Mouse (Mus musculus) lung, embryonic 16.5 days (tissue): ENCODE data around the gene H2-Q7. TPM values are rescaled to one million over a fixed set of nuclear protein-coding genes. Genes with fewer than 3 reads are reported as not detected.
"Not testable (repeated sequence)": the region's sequence is repeated elsewhere in the genome, so short reads cannot be mapped to it uniquely, and the experiment has no call there.

ENCODE experiments used
- ATAC-seq: fragments of 200-750 bp; cut with Nextera tagmentation; 2 replicates; pipeline ENCODE4 v1.8.0; 2017; ENCODE audit warnings: low read depth, mild to moderate bottlenecking, moderate library complexity
- H3K27ac ChIP-seq: fragments of 300-500 bp; sonication (generic); 2 replicates; pipeline ENCODE4 v1.5.1; 2014; ENCODE audit warnings: mild to moderate bottlenecking, control low read depth, low read length
- H3K27me3 ChIP-seq: fragments of 300-500 bp; sonication (generic); 2 replicates; pipeline ENCODE4 v1.6.1; 2014; ENCODE audit warnings: low read depth, low read length, mixed read lengths; ENCODE audit not compliant: control insufficient read depth, insufficient read depth
- H3K36me3 ChIP-seq: fragments of 300-500 bp; sonication (generic); 2 replicates; pipeline ENCODE4 v1.6.1; 2014; ENCODE audit warnings: low read length; ENCODE audit not compliant: control insufficient read depth, insufficient read depth
- H3K4me1 ChIP-seq: fragments of 300-500 bp; sonication (generic); replicated peaks from 2 replicates; pipeline ENCODE4 v1.6.1; 2014; ENCODE audit warnings: low read length, mixed read lengths; ENCODE audit not compliant: control insufficient read depth, insufficient read depth
- H3K4me2 ChIP-seq: fragments of 300-500 bp; sonication (generic); 2 replicates; pipeline ENCODE4 v1.6.1; 2014; ENCODE audit warnings: low read depth, low read length, control low read depth
- H3K4me3 ChIP-seq: fragments of 300-500 bp; sonication (generic); 2 replicates; pipeline ENCODE4 v1.5.1; 2014; ENCODE audit warnings: mild to moderate bottlenecking, low read length, control low read depth
- H3K9ac ChIP-seq: fragments of 300-500 bp; sonication (generic); 2 replicates; pipeline ENCODE4 v1.6.1; 2014; ENCODE audit warnings: low read length, control low read depth
- H3K9me3 ChIP-seq: fragments of 300-500 bp; sonication (generic); 2 replicates; pipeline ENCODE4 v1.6.1; 2016; ENCODE audit warnings: low read length; ENCODE audit not compliant: control insufficient read depth
- WGBS: fragments of 180-500 bp; shearing (Covaris S2); extraction: QIAGEN DNeasy Blood & Tissue Kit; methylation state at CpG from one replicate; pipeline ENCODE4 v1.1.7; 2014; 5-methylcytosine and 5-hydroxymethylcytosine counted together
- polyA plus RNA-seq: library from polyadenylated mRNA; unstranded; fragments of >200 nt; fragmentation: Nextera tagmentation; extraction: Ambion mirVana; gene quantifications from 2 replicates; pipeline ENCODE4 v1.2.1, GENCODE M21; 2015

Gene H2-Q7
- polyA plus RNA-seq, 1 experiment from 2014 or later = 5.0 TPM

DNA sequence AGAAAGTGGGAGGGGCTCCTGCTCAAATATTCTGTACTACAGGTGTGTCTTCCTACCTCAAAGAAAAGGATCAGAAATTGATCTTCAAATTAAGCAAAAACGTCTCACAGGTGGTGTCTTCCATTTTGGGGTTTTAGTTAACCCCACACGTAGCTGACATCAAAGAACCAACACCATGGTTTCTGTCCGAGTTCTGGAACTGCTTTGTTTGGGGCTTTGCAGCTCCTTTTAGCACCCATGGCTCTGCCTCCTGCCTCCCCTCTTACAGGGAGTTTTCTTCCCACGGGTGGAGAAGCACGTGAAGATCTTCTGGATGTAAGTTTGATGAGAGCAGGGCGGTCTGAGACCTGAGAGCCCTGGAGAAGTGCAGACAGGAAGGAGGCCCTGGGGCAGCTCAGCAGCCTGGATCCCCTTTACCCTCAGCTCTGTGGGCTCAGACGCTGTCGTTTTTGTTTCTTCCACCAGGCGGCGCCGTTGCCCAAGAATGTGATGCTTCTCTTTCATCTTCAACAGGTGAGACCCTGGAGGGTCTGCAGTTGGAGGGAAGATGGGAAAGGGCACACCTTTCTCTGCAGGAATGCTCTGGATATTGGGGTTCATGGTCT is 18.6 kb upstream of the H2-Q7 start:
- not testable (repeated sequence) for H3K27me3 ChIP-seq, H3K27ac ChIP-seq, H3K36me3 ChIP-seq, H3K9me3 ChIP-seq, H3K9ac ChIP-seq, H3K4me2 ChIP-seq, ATAC-seq, H3K4me3 ChIP-seq, H3K4me1 ChIP-seq
- 14% methylated on average over 11 of the region's 11 CpGs for WGBS

DNA sequence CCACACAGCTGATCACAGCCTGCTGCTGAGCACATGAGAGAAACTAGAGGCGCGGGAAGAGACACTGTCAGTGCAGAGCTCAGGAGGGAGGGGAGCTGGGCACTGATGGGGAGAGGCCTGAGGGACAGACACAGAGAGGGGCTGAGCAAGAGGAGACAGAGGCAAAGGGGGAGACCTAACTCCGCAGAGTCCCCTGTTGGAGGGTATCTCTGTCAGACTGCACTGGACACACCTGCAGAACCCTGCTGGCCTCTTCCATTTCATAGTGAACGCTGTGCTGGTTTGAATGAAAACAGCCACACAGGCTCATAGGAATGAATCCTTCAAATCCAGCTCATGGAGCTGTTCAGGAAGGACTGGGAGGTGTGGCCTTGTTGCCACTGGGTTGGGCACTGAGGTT is 17.6 kb upstream of the H2-Q7 start:
- not testable (repeated sequence) for H3K4me3 ChIP-seq, H3K9me3 ChIP-seq, ATAC-seq, H3K9ac ChIP-seq, H3K36me3 ChIP-seq, H3K4me2 ChIP-seq, H3K4me1 ChIP-seq, H3K27ac ChIP-seq
- peaks cover 11% of the 10 kb centered on the region for H3K27me3 ChIP-seq
- 87% methylated on average over 4 of the region's 4 CpGs for WGBS

DNA sequence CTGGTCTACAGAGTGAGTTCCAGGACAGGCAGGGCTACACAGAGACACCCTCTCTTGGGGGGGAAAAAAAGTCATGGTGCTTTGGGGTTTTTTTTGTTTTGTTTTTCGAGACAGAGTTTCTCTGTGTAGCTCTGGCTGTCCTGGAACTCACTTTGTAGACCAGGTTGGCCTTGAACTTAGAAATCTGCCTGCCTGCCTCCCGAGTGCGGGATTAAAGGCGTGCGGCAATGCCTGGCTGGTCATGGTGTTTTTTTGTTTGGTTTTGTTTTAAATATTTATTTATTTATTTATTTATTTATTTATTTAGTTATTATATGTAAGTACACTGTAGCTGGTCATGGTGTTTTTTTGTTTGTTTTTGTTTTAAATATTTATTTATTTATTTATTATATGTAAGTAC is 16.6 kb upstream of the H2-Q7 start:
- not testable (repeated sequence) for H3K36me3 ChIP-seq, H3K9ac ChIP-seq, H3K4me2 ChIP-seq, H3K9me3 ChIP-seq, H3K4me3 ChIP-seq, H3K4me1 ChIP-seq, H3K27ac ChIP-seq, ATAC-seq
- WGBS = 86% methylated on average over 5 of the region's 5 CpGs
- peaks cover 11% of the 10 kb centered on the region for H3K27me3 ChIP-seq

DNA sequence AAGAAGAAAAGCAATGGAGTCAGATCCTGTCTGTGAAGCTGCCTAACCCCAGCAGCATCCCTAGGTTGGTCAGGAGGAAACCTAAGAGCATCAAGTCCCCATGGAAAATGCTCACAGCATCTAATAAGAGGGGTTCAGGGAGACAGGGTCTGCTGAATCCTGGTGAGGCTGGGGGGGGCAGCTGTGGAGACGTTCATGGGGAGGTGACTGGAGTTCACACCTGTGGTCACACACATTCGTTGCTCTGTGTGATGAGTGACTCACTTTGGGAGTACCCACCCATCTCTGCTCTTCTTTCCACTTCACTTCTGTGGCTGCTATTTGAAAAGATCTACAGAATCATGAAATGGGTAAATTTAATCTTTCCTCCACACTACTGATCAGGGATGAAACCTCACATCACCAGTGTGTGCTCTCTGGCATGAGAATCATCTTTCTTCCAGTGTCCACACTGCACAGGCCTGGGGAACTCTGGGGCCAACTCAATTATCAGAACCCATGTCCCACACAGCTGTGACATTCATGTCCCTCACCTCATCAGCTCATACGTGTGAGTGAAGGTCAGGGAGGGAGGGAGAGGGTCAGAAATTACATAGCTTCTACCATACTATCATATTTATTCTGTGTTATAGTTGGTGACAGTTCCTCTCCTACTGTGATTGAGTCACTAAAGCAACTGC is 15.7 kb upstream of the H2-Q7 start:
- WGBS = 49% methylated on average over 3 of the region's 3 CpGs

DNA sequence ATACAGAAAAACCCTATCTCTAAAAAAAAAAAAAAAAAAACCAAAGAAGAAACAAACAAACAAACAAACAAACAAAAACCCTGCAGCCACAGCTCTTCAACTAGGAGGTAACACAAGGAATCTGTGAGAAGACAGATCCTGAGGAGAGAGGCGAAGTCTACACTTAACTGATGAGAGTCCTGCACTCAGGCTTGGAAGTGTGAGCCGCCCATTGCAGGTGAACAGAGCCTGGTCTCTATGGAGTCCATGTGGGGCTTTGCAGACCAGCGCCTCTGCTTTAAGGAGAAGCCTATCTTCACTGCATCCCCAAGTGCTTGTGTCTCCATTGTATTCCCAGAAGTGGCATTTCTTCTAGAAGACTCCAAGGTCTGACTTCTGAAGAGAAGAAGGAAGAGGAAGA is 14.8 kb upstream of the H2-Q7 start:
- H3K9ac ChIP-seq, ATAC-seq, H3K27ac ChIP-seq, H3K9me3 ChIP-seq, H3K4me3 ChIP-seq, H3K36me3 ChIP-seq, H3K4me1 ChIP-seq, H3K4me2 ChIP-seq: not testable (repeated sequence)
- H3K27me3 ChIP-seq = peaks cover 11% of the 10 kb centered on the region
- 84% methylated on average over 3 of the region's 3 CpGs for WGBS

More for the DNA sequence above, 15.7 kb upstream of the H2-Q7 start:
- ATAC-seq, H3K4me2 ChIP-seq, H3K4me3 ChIP-seq, H3K4me1 ChIP-seq, H3K9me3 ChIP-seq, H3K27ac ChIP-seq, H3K36me3 ChIP-seq, H3K9ac ChIP-seq: not testable (repeated sequence)
- peaks cover 11% of the 10 kb centered on the region for H3K27me3 ChIP-seq

DNA sequence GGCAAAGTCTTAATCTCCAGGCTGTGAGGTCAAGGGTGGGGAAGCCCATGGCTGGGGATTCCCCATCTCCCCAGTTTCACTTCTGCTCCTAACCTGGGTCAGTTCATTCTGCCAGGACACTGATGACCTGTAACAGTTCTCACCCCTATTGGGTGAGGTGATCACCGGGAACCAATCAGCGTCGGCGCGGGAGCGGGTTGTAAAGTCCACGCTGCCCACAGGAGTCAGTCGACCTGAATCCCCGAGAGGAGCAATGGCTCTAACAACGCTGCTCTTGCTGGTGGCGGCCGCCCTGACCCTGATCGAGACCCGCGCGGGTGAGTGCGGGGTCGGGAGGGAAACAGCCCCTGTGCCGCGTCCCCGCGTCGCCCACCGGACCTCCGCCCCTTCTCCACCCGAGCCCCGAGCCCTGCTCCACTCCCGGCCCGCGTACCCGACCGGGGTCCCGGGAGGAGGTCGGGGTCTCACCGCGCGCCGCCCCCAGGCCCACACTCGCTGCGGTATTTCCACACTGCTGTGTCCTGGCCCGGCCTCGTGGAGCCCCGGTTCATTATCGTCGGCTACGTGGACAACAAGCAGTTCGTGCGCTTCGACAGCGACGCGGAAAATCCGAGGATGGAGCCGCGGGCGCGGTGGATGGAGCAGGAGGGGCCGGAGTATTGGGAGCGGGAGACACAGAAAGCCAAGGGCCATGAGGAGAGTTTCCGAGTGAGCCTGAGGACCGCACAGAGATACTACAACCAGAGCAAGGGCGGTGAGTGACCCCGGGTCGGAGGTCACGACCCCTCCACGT is 14.1 kb upstream of the H2-Q7 start, which contains the start of gene H2-Q6:
Gene H2-Q6, plus strand, starts transcription at position 227 of the 793 bp plus-strand sequence.
- H3K4me3 ChIP-seq = peak within 1 kb of the TSS; percentile 40
- not testable (repeated sequence) for H3K9me3 ChIP-seq, H3K36me3 ChIP-seq, H3K4me1 ChIP-seq, H3K27ac ChIP-seq
- peak within 1 kb of the TSS; percentile 62 for H3K4me2 ChIP-seq
- ATAC-seq = peak; percentile 76
- peaks cover 11% of the 10 kb centered on the region for H3K27me3 ChIP-seq
- WGBS = 1% methylated on average over 47 of the region's 66 CpGs
- H3K9ac ChIP-seq = peak within 1 kb of the TSS; percentile 51; the same call in 1 of the 2 replicates

DNA sequence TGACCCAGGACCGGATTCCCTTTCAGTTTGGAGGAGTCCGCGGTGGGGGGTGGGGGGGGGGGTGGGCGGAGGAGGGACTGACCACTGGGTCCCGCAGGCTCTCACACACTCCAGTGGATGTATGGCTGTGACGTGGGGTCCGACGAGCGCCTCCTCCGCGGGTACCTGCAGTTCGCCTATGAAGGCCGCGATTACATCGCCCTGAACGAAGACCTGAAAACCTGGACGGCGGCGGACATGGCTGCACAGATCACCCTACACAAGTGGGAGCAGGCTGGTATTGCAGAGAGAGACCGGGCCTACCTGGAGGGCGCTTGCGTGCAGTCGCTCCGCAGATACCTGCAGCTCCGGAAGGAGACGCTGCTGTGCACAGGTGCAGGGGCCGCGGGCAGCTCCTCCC is 13.5 kb upstream of the H2-Q7 start:
- H3K9ac ChIP-seq, H3K4me1 ChIP-seq, H3K9me3 ChIP-seq, H3K27ac ChIP-seq, H3K36me3 ChIP-seq: not testable (repeated sequence)
- 15% methylated on average over 28 of the region's 28 CpGs for WGBS
- ATAC-seq = peak; percentile 34; the same call in 1 of the 2 replicates
- Histone ChIP-seq H3K27me3 (peaks cover 11% of the 10 kb centered on the region), H3K4me2 (peak overlapping the region; percentile 62), H3K4me3 (peak overlapping the region; percentile 40)

DNA sequence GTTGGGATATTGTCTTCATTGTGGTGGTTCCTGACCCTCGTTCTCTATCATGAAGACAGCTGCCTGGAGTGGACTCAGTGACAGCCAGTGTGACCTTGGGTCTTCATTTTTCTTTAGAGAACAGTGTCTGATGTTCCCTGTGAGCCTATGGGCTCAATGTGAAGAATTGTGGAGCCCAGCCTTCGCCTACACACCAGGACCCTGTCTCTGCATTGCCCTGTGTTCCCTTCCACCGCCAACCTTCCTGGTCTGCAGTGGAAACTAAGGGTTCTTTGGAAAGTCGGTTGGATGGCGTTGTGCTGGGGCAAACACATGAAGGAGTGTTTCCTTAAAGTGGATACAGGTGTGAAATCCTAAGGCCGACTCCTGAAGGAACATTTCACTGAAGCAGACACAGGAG is 10.1 kb upstream of the H2-Q7 start:
- 83% methylated on average over 6 of the region's 6 CpGs for WGBS
- not testable (repeated sequence) for H3K27ac ChIP-seq, H3K9ac ChIP-seq, H3K9me3 ChIP-seq, H3K4me2 ChIP-seq, ATAC-seq, H3K36me3 ChIP-seq, H3K4me3 ChIP-seq, H3K4me1 ChIP-seq
- peaks cover 11% of the 10 kb centered on the region for H3K27me3 ChIP-seq

DNA sequence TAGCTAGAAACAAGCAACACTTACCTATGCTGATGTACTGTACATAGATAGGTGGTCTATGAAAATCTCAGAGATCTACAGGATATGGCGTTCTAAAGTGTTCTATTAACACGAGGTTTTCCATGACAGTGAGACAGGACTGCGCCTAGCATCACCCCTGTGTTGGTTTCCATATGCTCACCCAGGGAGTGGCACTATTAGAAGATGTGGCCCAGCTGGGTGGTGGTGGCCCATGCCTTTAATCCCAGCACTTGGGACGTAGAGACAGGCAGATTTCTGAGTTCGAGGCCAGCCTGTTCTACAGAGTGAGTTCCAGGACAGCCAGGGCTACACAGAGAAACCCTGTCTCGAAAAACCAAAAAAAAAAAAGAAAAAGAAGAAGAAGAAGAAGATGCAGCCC is 8.3 kb upstream of the H2-Q7 start:
- not testable (repeated sequence) for H3K27ac ChIP-seq, H3K9me3 ChIP-seq, H3K4me1 ChIP-seq, H3K9ac ChIP-seq, H3K4me2 ChIP-seq, H3K27me3 ChIP-seq, ATAC-seq, H3K36me3 ChIP-seq, H3K4me3 ChIP-seq
- 85% methylated on average over 6 of the region's 6 CpGs for WGBS
